Mouse (Mus musculus) kidney, adult 2 months (tissue): ENCODE data around the gene Rrh.
"Not testable (repeated sequence)": the region's sequence is repeated elsewhere in the genome, so short reads cannot be mapped to it uniquely, and the experiment has no call there.

ENCODE experiments used
- CTCF ChIP-seq: fragments of 200-500 bp; conservative IDR thresholded peaks from 2 replicates; pipeline ENCODE4 v1.5.1; 2011; ENCODE audit warnings: low read depth, mild to moderate bottlenecking, control low read depth, low read length, moderate library complexity, mixed read lengths; ENCODE audit not compliant: insufficient read depth, insufficient read length
- POLR2A ChIP-seq: fragments of 200-500 bp; IDR thresholded peaks from one replicate; pipeline ENCODE4 v1.6.1; 2011; ENCODE audit warnings: low read depth, low read length, control low read depth

- not testable (repeated sequence) for TF ChIP-seq CTCF, POLR2A
Observed at GRCm38 (mm10) chr3:129757599-129757998, 64.8 kb downstream of the Rrh start.
